Mouse (Mus musculus): ENCODE measurements at regions not wholly inside any gene's neighbourhood (a gene's known extent, or its start where the extent isn't known, plus 50 kb on each side); places are given as distances from the start of the nearest gene placed in this dataset.

DNA sequence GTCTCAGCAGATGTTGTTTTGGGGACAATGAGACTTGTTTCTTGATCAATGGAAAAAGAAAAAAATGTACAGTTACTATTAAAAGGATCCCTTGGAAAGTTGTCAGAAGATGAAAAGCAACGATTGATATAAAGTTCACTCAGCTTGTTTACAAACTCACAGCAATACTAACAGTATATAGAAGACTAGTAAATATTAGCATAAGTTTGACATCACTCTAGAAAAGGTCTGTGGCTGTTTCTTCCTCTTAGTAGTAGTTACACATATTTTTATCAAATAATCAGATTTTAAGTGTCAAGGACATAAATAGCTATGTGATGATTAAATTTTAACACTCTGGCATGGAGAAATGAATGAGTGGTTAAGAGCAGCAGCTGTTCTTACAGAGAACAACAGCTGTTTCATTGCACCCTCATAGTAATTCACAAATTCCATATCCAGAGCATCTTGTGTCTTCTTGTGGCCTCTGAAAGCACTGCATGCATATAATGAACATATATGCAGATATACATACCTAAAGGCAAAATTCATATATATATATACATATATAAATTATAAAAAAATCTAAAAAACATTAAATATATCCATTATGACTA, 179.1 kb upstream of the Pcdh10 start:
- DNase-seq, result no peak

- DNase-seq, result peak; percentile 51
Measured at GRCm38 (mm10) chr3:45204392-45205043, 173.7 kb upstream of the Pcdh10 start.

GRCm38 (mm10) chr3:45231641-45232433, 146.4 kb upstream of the Pcdh10 start:
- no peak for DNase-seq

GRCm38 (mm10) chr3:45238457-45238856, 139.7 kb upstream of the Pcdh10 start:
- DNase-seq, result no peak

DNA sequence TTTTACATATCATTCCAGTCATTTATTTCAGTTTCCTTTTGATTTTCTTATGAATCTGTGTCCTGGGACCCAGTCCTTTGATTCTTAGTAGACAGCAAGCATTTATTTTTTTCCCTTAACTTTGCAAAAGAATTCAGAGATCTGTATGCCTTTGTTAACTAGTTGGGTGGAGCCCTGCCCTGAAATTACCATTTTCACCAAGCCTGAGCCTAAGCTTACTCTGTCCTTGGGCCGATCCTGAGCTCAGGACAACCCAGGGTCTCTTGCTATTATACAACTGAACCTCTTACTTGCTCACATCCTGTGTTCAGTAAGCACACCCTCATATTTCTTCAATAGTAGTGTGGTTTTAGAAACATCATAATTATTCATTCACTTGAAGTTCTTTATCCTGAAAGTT, 132.7 kb upstream of the Pcdh10 start:
- no peak for DNase-seq

DNA sequence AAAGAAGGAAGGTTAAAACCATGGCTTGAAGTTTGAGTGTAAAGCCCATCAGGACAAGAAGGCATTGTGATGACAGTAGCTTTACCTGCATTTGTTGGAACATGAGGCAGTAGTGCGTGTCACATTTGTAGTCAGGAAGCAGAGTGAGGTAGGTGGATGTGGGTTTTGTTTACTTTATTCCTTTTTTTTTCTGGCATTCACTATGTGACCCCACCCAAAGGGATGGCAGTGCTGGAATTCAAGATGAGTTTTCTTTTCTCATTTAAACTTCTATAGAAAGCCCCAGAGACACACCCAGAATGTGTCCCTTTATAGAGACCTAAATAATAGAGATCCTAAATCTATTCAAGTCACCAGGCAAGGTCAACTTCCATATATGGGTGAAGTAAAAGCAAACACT, 131.6 kb upstream of the Pcdh10 start:
- DNase-seq, result no peak

- no peak for DNase-seq
Measured at GRCm38 (mm10) chr3:45276783-45277182, 101.4 kb upstream of the Pcdh10 start.

- no peak for DNase-seq
Measured at GRCm38 (mm10) chr3:45297242-45297853, 80.8 kb upstream of the Pcdh10 start.

GRCm38 (mm10) chr3:45319257-45319656, 58.9 kb upstream of the Pcdh10 start:
- peak; percentile 0 for DNase-seq
